Mouse (Mus musculus): ENCODE data around the gene Zkscan5.
A peak's percentile ranks its signal among the peaks of the same experiment; 100 is the strongest.
"Not testable (repeated sequence)": the region's sequence is repeated elsewhere in the genome, so short reads cannot be mapped to it uniquely, and the experiment has no call there.

The Zkscan5 gene

DNA sequence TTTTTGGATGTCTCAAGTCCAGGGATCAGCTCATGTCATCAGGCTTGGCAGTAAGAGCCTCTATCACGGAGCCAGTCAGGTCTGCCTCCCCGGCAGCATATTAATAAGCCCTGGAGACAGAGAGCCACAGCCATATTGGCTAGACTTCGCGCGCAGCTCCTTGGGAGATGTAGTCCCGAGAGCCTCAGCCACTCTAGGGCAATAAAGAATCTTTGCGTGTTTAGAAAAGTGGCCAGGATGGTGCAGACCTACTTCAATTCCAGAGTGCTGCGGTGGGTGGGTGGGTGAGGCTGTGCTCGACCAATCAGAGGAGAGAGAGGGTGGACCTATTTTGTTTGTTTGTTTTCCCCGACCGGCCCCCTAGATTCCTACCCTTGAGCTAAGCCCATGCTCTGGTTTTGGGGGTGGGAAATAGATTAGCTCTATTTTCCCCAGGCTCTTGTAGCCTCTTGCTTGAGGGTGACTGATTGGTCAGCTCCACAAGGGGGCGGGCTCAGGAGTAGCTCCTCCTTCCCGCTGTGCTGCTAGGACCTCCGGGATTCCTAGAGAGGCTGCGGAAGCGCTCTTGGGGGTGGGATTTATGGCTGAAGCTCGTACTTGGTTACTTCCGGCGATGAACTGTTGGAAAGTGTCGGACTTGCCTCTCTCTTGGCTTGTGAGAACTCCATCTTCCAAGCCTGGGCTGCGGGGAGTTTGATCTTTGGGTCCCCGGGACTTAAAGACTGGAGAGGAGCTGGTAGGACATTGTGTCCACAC is at the start of gene Zkscan5:
Zkscan5 (plus strand) TSS at position 627 of the 756 bp plus-strand sequence.
- DNase-seq (ENCODE audit: low spot score), result peak; percentile 80

GRCm38 (mm10) chr5:145161361-145161760 is 43.0 kb upstream of the Zkscan5 start:
- no peak for DNase-seq (ENCODE audit: low spot score)

DNA sequence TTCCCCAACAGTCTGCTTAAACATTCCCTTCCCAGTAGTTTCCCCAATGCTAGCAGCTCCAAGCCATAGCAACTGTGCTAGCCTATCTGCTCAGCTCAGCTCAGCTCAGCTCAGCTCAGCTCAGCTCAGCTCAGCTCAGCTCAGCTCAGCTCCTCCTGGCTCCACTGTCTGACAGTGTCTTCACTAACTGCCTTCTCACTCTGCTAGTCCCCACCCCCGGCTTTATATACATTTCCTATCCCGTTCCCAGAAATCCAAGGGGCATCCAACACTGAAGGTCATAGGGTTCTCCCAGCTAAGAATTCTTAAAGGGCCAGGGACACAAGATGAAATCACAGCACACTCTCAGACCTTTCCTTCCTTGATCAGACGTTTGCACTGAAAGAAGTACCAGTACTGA is 39.7 kb upstream of the Zkscan5 start:
- DNase-seq (ENCODE audit: low spot score), result no peak

DNA sequence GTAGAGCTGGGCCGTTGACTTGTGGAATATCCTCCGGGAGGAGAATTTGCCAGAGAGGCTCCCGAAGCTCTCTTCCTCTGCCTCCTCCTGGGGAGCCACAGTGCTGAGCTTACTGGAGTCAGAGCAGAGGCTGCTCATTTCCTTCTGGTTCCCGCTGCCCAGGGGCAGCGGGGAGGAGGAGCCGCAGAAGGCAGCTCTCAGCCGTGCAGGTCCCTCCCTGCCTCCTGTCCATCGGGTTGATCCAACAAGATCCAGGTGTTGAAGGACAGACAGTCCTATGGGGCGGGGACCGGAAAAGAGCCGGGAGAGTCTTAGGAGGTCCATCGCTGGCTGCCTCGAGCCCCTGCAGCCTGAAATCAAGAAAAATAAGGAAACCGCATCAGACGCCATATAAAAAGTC is 39.2 kb upstream of the Zkscan5 start:
- no peak for DNase-seq (ENCODE audit: low spot score)

- peak; percentile 93 for DNase-seq (ENCODE audit: low spot score)
Measured at GRCm38 (mm10) chr5:145166536-145167305, 37.6 kb upstream of the Zkscan5 start, which contains the start of the genes Ptcd1 and Cpsf4. TSS of gene Ptcd1 (minus strand) at chr5:145167108. TSS of gene Cpsf4 (plus strand) at chr5:145167213.

DNA sequence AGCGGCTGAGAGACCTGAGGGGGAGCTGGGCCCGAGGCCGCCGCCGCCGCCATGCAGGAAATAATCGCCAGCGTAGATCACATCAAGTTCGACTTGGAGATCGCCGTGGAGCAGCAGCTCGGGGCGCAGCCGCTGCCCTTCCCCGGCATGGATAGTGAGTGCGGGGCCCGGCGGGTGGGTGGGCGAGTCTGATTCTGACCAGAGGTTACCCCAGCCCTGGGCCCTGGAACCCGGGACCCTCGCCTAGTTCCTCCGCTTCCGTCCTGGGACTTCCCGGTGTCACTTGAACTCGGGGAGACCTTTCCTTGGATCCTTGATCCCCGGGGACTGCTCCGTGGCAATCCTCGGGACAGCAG is 37.1 kb upstream of the Zkscan5 start:
- no peak for DNase-seq (ENCODE audit: low spot score)

DNA sequence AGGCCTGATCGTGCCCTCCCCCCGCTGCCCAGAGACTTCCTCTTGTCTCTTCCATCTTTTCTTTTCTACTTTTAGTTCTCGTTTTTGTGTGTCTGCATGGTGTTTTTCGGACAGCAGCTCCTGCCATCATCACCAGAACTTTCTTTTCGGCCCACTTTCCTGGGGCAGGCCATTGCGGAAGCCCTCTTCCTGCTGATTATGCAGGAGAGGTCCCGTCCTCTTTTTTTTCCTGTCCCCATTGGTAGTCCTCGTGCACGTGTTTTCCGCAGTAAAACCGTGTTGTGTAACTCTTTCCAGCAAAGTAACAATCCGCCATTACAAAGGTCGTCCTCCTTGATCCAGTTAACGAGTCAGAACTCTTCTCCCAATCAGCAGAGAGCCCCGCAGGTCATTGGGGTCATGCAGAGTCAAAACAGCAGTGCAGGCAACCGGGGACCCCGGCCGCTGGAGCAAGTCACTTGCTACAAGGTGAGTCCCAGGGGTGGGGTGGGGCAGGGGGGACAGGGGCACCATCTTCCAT is 25.8 kb upstream of the Zkscan5 start:
- no peak for DNase-seq (ENCODE audit: low spot score)

- no peak for DNase-seq (ENCODE audit: low spot score)
Measured at GRCm38 (mm10) chr5:145185244-145185643, 19.1 kb upstream of the Zkscan5 start.

- DNase-seq (ENCODE audit: low spot score), result no peak
Measured at GRCm38 (mm10) chr5:145189416-145189815, 14.9 kb upstream of the Zkscan5 start.

GRCm38 (mm10) chr5:145190373-145190772 is 14.0 kb upstream of the Zkscan5 start:
- DNase-seq (ENCODE audit: low spot score), result no peak

DNA sequence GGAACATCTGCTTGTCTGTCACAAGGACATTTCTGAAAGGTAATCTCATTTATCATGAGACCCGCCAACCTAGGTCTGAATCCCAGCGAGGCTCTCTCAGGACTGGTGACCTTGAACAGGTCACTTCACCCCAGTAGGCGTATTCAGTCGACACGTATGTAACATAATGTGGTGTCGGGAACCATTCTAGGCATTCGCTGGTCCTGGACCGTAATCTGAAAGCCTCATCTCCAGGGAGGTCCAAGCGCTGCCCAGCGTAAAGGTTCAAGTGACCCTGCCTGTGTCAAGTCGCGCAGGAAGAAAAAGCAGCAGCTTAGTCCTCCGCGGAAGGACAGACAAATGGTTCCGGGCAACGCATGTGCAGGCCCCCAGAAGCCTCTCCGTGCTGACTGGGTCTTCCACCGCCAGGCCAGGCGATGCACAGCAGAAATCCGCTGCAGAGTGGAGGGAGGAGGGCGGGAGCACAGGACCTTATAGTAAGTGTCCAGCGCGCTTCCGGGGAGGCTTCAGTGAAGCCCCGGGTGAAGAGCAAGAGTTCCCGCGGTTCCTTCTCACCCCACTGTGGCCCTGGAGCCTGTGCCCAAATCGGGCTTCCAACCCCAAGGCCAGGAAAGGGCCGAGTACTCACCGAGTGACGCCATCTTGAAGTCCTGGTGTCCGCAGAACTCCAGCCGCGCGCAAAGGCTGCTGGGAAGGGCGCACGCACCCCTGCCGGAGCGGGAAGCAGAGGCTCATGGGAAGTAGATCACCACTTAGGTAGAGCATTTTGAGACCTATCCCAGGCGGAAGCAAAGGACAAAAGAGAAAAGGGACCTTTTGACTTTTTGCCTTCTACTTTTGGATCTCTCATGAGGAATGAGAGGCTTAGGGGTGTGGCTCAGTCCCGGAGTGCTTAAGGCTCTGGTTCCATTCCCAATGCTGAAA is 13.2 kb upstream of the Zkscan5 start:
- peak; percentile 71 for DNase-seq (ENCODE audit: low spot score)

GRCm38 (mm10) chr5:145191962-145192361 is 12.4 kb upstream of the Zkscan5 start, which contains the start of gene Atp5j2:
TSS of gene Atp5j2 (minus strand) at chr5:145192062.
- no peak for DNase-seq (ENCODE audit: low spot score)

- DNase-seq (ENCODE audit: low spot score), result no peak
Measured at GRCm38 (mm10) chr5:145200387-145200786, 4.0 kb upstream of the Zkscan5 start.

DNA sequence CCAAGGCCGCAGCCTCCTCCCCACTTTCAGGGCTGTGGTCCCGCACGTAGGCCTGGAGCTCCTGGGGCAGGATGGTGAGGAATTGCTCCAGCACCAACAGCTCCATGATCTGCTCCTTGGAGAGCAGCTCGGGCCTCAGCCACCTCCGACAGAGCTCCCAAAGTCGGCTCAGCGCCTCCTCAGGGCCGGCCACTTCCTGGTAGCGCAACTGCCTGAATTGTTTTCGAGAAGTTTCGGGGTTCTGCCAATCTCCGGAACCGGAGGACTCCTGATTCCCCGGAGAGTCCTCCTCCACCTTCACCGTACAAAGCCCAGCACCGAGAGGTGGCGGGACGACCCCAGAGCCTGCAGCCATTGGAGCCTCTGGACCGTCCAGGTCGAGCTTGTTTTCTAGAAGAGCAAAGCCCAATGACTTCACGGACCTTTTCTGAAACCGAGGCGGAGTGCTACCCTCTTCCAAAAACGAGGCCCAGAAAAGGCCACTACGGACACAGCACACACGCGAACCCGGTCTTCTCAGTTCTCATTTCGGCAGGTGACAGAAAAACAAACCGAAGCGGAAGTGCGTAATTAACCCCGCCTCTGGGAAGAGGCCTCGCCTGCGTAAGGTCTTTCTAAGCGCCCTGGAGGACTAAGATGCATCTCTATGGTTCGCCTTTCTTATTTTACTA is 2.9 kb upstream of the Zkscan5 start, which contains the start of gene Zkscan14:
Zkscan14 (minus strand) TSS at position 548 of the 671 bp plus-strand sequence.
- DNase-seq (ENCODE audit: low spot score), result peak; percentile 25

DNA sequence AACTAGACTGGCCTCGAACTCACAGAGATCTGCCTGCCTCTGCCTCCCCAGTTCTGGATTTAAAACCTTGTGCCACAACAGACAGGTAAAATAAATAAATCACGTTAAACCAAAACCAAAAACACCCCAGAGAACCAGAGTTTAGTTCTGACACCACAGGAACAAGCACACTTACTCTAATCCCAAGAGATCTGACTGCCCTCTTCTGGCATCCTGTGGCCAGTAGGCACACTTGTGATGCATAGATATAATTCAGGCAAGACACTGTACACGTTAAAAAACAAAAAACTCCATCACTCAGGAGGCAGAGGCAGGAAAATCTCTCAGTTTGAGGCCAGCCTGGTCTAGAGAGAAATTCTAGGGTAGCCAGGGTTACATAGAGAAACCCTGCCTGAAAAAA is 1.9 kb upstream of the Zkscan5 start:
- no peak for DNase-seq (ENCODE audit: low spot score)

DNA sequence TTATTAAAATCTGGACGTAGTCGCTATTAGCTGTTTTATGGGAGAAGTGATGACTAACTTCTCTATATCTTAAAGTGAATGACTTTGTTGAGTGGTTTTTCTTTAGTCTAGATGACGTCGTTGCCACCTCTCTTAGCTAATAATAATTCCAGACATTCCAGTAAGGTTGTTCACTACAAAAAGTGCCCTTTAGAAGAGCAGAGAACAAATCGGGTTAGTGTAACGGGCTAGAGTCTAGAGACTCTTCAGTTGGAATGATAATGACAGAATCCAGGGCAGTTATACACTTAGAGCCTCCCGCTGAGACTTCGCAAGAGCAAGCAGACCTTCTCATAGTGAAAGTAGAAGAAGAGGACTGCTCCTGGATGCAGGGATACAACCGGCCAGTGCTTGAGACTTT is 679 bp downstream of the Zkscan5 start:
- no peak for DNase-seq (ENCODE audit: low spot score)

- no peak for DNase-seq (ENCODE audit: low spot score)
Measured at GRCm38 (mm10) chr5:145207385-145207784, 3.0 kb downstream of the Zkscan5 start.

GRCm38 (mm10) chr5:145207954-145208353 is 3.6 kb downstream of the Zkscan5 start:
- DNase-seq (ENCODE audit: low spot score), result no peak

GRCm38 (mm10) chr5:145208391-145208790 is 4.0 kb downstream of the Zkscan5 start:
- DNase-seq (ENCODE audit: low spot score), result not testable (repeated sequence)

DNA sequence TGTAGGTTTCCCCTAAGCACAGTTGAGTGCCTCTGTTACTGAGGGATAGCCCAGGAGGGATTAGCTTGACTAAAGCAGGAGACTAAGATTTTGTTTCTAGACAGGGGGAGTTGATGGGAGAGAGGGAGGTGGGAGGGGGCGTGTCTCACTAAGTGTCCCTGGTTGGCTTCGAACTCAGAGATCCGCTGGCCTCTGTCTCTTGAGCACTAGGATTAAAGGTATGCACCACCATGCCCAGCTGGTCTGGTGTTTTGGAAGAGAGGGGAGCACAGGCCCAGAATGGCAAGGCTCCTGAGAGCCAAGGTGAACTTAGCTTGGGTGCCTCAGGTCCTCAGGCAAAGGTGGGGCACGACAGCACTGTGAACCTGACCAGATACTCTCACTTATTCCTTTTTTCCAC is 7.0 kb downstream of the Zkscan5 start:
- no peak for DNase-seq (ENCODE audit: low spot score)

- no peak for DNase-seq (ENCODE audit: low spot score)
Measured at GRCm38 (mm10) chr5:145212216-145212615, 7.9 kb downstream of the Zkscan5 start.
